Mouse (Mus musculus) ES-Bruce4 (cell line): Measurements from ENCODE around the gene Csad. TPM values are rescaled to one million over a fixed set of nuclear protein-coding genes. Genes with fewer than 3 reads are reported as not detected.

Experiments used
- H3K27ac ChIP-seq: 2 replicates; pipeline ENCODE4 v1.5.1; 2012; ENCODE audit warnings: low read length, inconsistent platforms; ENCODE audit not compliant: insufficient read depth
- H3K27me3 ChIP-seq: 2 replicates; pipeline ENCODE4 v1.6.1; 2012; ENCODE audit warnings: mild to moderate bottlenecking, low read length, inconsistent platforms; ENCODE audit not compliant: control insufficient read depth, poor library complexity, insufficient read depth, severe bottlenecking
- H3K36me3 ChIP-seq: 2 replicates; pipeline ENCODE4 v1.6.1; 2012; ENCODE audit warnings: inconsistent platforms, mild to moderate bottlenecking, low read length, moderate library complexity; ENCODE audit not compliant: control insufficient read depth, poor library complexity, insufficient read depth, severe bottlenecking
- H3K4me1 ChIP-seq: one replicate; pipeline ENCODE4 v1.8.1; 2011; ENCODE audit warnings: low read length; ENCODE audit not compliant: control insufficient read depth, insufficient read depth
- H3K4me3 ChIP-seq: 2 replicates; pipeline ENCODE4 v1.5.1; 2011; ENCODE audit warnings: low read depth, mild to moderate bottlenecking, low read length
- H3K9ac ChIP-seq: 2 replicates; pipeline ENCODE4 v1.6.1; 2012; ENCODE audit warnings: low read depth, mild to moderate bottlenecking, inconsistent platforms; ENCODE audit not compliant: poor library complexity, severe bottlenecking
- H3K9me3 ChIP-seq: replicated peaks from 2 replicates; pipeline ENCODE4 v1.6.1; 2012; ENCODE audit warnings: mild to moderate bottlenecking, low read length, inconsistent platforms; ENCODE audit not compliant: control insufficient read depth, poor library complexity, insufficient read depth, severe bottlenecking
- CTCF ChIP-seq: IDR thresholded peaks from one replicate; pipeline ENCODE4 v1.8.1; 2011; ENCODE audit warnings: low read depth, low read length
- EP300 ChIP-seq: IDR thresholded peaks from 2 replicates; pipeline ENCODE4 v1.6.1; 2011; ENCODE audit warnings: low read depth, low read length; ENCODE audit not compliant: insufficient read depth
- POLR2A ChIP-seq: IDR thresholded peaks from one replicate; pipeline ENCODE4 v1.8.1; 2011; ENCODE audit warnings: low read length; ENCODE audit not compliant: insufficient read depth
- polyA plus RNA-seq: library from polyadenylated mRNA; stranded (reverse); fragments of >200 nt; gene quantifications from 2 replicates; pipeline ENCODE4 v1.2.4, GENCODE M21; 2011; ENCODE audit warnings: low read depth; ENCODE audit not compliant: missing spikeins, insufficient read depth, insufficient read length

Csad gene
- polyA plus RNA-seq, 1 experiment = 17.8 TPM

DNA sequence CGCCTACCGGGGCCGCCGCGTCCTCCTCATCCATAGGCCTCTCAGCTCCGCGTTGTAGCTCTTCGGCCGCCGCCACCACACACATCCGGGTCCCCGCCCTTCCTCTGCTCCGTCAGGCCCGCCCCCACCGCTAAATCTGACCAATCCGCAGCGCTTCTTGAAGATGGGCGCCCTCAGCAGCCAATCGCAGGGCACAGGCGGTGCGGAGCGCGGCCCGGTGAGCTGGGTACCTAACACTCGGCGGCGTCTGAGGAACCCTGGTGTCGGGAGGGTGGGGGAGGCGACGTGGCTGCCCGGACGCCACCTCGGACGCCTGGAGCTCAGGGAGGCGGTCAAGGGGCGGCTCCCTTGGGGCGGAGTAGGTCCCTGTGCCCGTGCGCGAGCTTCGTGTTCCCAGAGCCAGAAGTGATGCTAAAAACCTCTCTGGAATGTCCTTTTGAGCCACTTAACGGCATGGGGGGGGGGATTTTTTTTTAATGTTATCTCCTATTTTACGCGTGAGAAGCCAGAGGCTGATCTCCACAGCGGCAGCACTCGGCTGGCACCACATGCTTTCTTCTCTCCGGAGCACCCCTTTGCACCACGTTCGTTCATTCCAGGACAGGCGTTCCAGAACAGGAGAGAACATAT, 68.3 kb downstream of the Csad start, which contains the start of gene Spryd3:
Gene Spryd3 (minus strand): TSS at position 106 of the 630 bp plus-strand sequence.
- Histone ChIP-seq H3K9me3 (no peaks in the 10 kb centered on the region), H3K4me3 (peak within 1 kb of the TSS; percentile 80), H3K27ac (no peak within 1 kb of the TSS; the same call in 1 of the 2 replicates), H3K36me3 (no peaks in the 10 kb centered on the region), H3K9ac (peak within 1 kb of the TSS; percentile 71), H3K27me3 (no peaks in the 10 kb centered on the region), H3K4me1 (no peaks in the 10 kb centered on the region)
- no peak for TF ChIP-seq CTCF
- no peak for TF ChIP-seq POLR2A
- no peak for TF ChIP-seq EP300

- H3K27me3 ChIP-seq = no peaks in the 10 kb centered on the region
- H3K36me3 ChIP-seq = no peaks in the 10 kb centered on the region
- H3K27ac ChIP-seq = no peak overlapping the region
- TF ChIP-seq CTCF (no peak), POLR2A (no peak), EP300 (no peak)
- no peaks in the 10 kb centered on the region for H3K4me1 ChIP-seq
- H3K9ac ChIP-seq = peak overlapping the region; percentile 63
- H3K4me3 ChIP-seq = peak overlapping the region; percentile 80
- H3K9me3 ChIP-seq = no peaks in the 10 kb centered on the region
These were observed 68.9 kb downstream of the Csad start for GRCm38 (mm10) chr15:102135522-102136128.

DNA sequence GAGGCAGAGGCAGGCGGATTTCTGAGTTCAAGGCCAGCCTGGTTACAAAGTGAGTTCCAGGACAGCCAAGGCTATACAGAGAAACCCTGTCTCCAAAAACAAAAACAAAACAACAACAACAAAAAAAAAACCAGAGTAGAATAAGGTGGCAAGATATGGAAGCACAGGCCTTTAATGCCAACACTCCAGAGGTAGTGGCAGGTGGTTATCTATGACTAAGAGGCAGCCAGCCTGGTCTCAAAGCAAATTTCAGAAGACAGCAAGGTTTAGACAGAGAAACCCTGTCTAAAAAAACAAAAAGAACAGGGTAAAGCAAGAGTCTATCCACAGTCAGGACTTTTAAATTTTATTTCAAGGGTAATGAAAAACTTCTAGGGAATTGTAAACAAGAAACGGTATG, 69.8 kb downstream of the Csad start:
- no peak overlapping the region for H3K4me3 ChIP-seq
- TF ChIP-seq EP300 = no peak
- TF ChIP-seq CTCF = no peak
- TF ChIP-seq POLR2A = no peak
- 0 out of 2 replicates have a peak, but pooled peaks cover 2% of the 10 kb centered on the region for H3K36me3 ChIP-seq
- H3K9ac ChIP-seq = no peak overlapping the region
- H3K27ac ChIP-seq = no peak overlapping the region
- no peaks in the 10 kb centered on the region for H3K4me1 ChIP-seq
- no peaks in the 10 kb centered on the region for H3K9me3 ChIP-seq
- no peaks in the 10 kb centered on the region for H3K27me3 ChIP-seq

- Histone ChIP-seq H3K36me3 (0 out of 2 replicates have a peak, but pooled peaks cover 4% of the 10 kb centered on the region), H3K9ac (no peak overlapping the region), H3K27me3 (no peaks in the 10 kb centered on the region), H3K4me3 (no peak overlapping the region), H3K4me1 (no peaks in the 10 kb centered on the region), H3K27ac (no peak overlapping the region), H3K9me3 (no peaks in the 10 kb centered on the region)
- TF ChIP-seq POLR2A = no peak
- no peak for TF ChIP-seq CTCF
- TF ChIP-seq EP300 = no peak
These were observed 71.2 kb downstream of the Csad start for GRCm38 (mm10) chr15:102133314-102133713.

Other genes starting within 250 kb of the Csad start
- gene Krt8, start 200.2 kb downstream of the Csad start, polyA plus RNA-seq = 306 and 318 TPM in 2 replicates
- gene Krt18, start 176.5 kb downstream of the Csad start, polyA plus RNA-seq = 334 and 349 TPM in 2 replicates
- gene Eif4b, start 131.0 kb downstream of the Csad start, polyA plus RNA-seq = 584 and 631 TPM in 2 replicates
- gene Tns2, start 104.3 kb downstream of the Csad start, polyA plus RNA-seq = 10.4 and 12.8 TPM in 2 replicates
- gene Spryd3, start 68.5 kb downstream of the Csad start, polyA plus RNA-seq = 11.7 and 15.1 TPM in 2 replicates
- gene Igfbp6, start 60.4 kb downstream of the Csad start, polyA plus RNA-seq = 2.0 and 2.2 TPM in 2 replicates
- 0.45 TPM in 1 of 2 replicates, not detected in the other for gene Soat2, start 54.2 kb downstream of the Csad start, polyA plus RNA-seq
- 53.7 and 54.3 TPM in 2 replicates for gene Zfp740, start 1.5 kb downstream of the Csad start, polyA plus RNA-seq
- 3.1 and 9.7 TPM in 2 replicates for gene Itgb7, start 27.2 kb upstream of the Csad start, polyA plus RNA-seq
- gene Rarg, start 52.8 kb upstream of the Csad start, polyA plus RNA-seq = 38.6 and 42.7 TPM in 2 replicates
- 0.81 and 1.1 TPM in 2 replicates for gene Gm9918, start 65.8 kb upstream of the Csad start, polyA plus RNA-seq
- 23.2 and 28.0 TPM in 2 replicates for gene Mfsd5, start 74.7 kb upstream of the Csad start, polyA plus RNA-seq
- gene Espl1, start 91.5 kb upstream of the Csad start, polyA plus RNA-seq = 68.7 and 71.7 TPM in 2 replicates
- gene Pfdn5, start 121.4 kb upstream of the Csad start, polyA plus RNA-seq = 233 and 309 TPM in 2 replicates
- 38.6 and 48.8 TPM in 2 replicates for gene Myg1, start 127.0 kb upstream of the Csad start, polyA plus RNA-seq
- 196 and 252 TPM in 2 replicates for gene Aaas, start 146.0 kb upstream of the Csad start, polyA plus RNA-seq
- gene Sp7, start 162.5 kb upstream of the Csad start, polyA plus RNA-seq = not detected in 2 replicates
- gene Sp1, start 201.4 kb upstream of the Csad start, polyA plus RNA-seq = 103 and 106 TPM in 2 replicates
- 1.8 and 2.8 TPM in 2 replicates for gene Amhr2, start 240.6 kb upstream of the Csad start, polyA plus RNA-seq